Mouse (Mus musculus) right cerebral cortex, postnatal 14 days (tissue): ENCODE results near the gene Phc2.

Experiments used
- DNase-seq: peaks from one replicate; pipeline ENCODE4 v3.0.0; 2022

The Phc2 gene

GRCm38 (mm10) chr4:128745160-128745559 is 90.7 kb downstream of the Phc2 start:
- DNase-seq: peak; percentile 3

DNA sequence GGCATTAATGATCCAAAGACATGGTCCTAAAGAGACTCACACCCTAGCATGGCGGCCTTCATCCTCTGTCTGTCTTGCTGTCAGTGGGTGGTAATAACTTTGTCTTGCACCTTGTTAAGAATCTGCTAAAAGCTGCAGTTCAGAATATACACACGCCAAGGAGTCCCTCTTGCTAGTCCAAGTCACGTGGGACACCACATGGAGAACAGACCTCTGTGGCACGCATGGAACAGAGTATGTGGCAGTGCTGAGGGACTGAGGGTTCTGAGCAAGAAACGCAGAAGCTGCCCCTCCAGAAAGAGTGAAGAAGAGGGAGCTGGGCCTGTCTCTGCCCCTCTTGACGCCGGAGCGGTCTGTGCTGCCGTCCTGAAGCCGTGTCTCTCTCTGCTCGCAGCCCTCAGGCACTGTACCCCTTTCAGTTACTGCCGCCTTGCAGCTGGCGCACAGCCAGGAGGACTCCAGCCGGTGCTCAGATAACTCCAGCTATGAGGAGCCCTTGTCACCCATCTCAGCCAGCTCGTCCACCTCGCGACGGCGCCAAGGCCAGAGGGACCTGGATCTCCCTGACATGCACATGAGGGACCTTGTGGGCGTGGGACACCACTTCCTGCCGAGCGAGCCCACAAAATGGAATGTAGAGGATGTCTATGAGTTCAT is 93.2 kb downstream of the Phc2 start:
- peak; percentile 54 for DNase-seq

- peak; percentile 3 for DNase-seq
Observed at GRCm38 (mm10) chr4:128748309-128748708, 93.8 kb downstream of the Phc2 start.

- DNase-seq: no peak
Observed at GRCm38 (mm10) chr4:128751006-128751405, 96.5 kb downstream of the Phc2 start.

DNA sequence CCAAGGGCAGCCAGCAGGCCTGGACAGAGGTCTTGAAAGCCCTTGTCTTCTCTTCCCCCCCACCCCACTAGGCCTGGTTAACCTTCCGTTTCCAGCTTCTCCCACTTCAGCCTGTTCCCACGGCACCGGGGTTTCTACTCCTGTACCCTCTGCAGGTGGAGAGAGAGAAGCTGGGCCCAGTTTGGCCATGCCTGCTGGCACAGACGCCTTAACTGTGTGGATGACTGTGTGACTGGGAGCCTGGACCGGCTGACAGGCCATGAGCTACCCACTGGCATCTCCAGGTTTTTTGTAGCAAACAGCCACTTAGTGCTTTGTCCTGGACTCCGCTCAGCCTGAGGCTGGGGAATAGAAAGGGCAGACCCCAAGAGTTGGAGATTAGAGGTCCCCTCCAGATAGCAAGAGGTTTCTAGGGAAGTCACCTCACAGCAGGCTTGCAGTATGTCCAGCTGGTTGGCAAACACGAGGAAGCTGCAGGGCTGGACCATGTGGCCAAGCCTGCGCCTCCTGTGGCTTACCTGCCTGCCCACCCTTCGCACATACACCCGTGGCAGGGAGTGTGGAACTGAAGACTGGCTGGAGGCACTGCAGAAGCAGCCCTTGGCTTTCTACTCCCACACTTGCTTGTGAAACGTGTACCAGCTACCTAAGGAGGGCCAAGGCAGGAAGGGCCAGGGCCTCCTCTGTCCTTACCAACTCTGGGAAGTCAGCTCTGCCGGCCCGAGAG is 97.7 kb downstream of the Phc2 start:
- no peak for DNase-seq

GRCm38 (mm10) chr4:128753571-128753970 is 99.1 kb downstream of the Phc2 start:
- no peak for DNase-seq

GRCm38 (mm10) chr4:128755064-128755463 is 100.6 kb downstream of the Phc2 start, which contains the start of gene A3galt2:
A3galt2 (plus strand) TSS chr4:128755364.
- peak; percentile 2 for DNase-seq

DNA sequence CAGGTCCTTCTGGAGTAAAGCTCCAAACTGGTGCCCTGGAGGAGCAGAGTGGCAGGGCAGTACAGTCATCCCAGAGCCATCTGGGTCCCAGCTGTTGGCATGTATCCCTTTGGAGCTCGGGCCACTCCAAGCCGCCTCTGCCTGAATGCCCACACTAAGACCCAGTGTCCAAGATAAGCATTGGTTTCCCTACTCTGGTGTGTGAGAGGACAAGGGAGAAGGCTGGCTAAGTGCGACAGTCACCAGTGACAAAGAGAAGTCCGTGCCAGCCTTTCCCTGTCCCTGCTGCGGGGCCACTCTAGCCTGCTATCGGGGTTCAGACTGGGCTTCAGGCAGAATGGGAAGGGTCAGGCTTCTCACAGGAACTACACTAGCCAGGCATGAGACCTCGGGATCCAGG is 101.4 kb downstream of the Phc2 start:
- peak; percentile 13 for DNase-seq

DNA sequence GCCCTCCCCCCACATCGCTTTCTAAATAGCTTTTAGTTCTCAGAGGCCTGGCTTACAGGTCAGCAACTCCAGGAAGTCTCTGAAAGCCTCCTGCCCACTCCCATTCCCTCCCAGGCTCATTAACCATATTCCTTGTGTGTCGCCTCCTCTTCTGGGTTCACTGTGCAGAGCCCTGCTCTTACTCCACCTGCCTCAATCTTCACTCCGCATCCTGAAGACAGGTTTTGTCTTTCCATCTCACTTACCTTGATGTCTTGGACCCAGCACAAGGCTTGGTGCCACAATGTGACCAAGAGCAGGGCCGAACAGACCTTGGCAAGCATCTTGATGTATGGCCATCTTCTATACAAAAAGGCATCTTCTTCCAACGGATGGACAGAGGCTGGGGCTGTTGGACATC is 104.7 kb downstream of the Phc2 start:
- DNase-seq: no peak

DNA sequence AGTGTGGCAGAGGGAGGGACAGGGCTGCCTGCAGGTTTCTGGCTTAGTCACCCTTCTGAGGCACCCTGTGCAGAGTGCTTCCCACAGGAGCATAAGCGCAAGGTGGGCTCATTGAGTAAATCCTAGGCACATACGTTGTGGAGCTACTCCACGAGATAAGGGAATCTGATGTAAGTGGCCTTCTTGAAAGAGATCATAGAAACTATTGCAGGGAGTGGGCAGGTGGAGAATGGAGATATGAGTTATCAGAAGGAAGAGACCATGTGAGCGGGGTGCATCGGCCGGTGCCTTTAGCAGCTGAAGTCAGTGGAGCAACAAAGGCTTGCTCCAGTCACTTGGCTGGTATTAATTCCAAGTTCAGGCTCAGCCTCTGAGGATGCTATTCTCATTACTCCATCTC is 105.5 kb downstream of the Phc2 start:
- DNase-seq: no peak

- no peak for DNase-seq
Observed at GRCm38 (mm10) chr4:128766929-128767328, 112.4 kb downstream of the Phc2 start.

GRCm38 (mm10) chr4:128768120-128768519 is 113.6 kb downstream of the Phc2 start:
- no peak for DNase-seq

GRCm38 (mm10) chr4:128769569-128770355 is 115.3 kb downstream of the Phc2 start:
- DNase-seq: no peak

- DNase-seq: no peak
Observed at GRCm38 (mm10) chr4:128770698-128771097, 116.2 kb downstream of the Phc2 start.

GRCm38 (mm10) chr4:128773820-128774219 is 119.3 kb downstream of the Phc2 start:
- DNase-seq: no peak

DNA sequence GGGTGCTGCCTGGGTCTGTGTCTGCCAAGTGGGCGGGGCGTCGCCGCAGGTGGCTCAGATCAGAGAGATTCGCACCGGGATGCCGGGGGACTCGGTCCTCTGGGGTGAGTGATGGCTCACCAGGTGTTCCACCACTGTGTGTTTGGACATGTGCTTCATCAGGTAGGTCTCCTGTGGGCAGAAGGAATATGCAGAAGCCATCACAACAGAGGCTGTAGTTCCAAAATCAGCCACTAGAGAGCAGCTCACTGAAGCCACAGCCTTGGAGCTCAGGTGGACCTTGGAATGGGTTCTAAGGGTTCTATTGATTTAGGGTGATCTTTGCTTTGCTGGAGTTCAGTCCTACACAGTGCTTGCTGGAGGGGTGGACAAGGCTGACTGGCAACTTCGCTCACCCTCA is 120.0 kb downstream of the Phc2 start:
- peak; percentile 51 for DNase-seq

- DNase-seq: peak; percentile 80
Observed at GRCm38 (mm10) chr4:128776568-128777289, 122.2 kb downstream of the Phc2 start.

GRCm38 (mm10) chr4:128777593-128777992 is 123.1 kb downstream of the Phc2 start:
- no peak for DNase-seq

DNA sequence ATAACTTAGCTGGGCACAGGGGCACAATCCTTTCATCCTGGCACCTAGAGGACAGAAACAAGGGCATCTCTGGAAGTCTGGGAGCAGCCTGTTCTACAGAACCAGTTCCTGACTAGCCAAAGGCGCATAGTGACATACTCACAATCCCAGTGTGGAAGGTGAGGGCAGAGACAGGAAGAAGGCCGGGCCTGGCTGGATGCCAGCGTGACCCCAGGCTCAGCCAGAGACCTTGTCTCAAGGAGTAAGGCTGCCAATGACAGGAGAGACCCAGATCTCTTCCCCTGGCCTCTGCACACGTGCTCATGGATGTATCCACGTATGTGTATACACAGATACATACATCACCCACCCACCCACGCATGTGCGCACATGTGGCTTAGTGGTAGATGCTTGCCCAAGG is 127.5 kb downstream of the Phc2 start:
- no peak for DNase-seq

DNA sequence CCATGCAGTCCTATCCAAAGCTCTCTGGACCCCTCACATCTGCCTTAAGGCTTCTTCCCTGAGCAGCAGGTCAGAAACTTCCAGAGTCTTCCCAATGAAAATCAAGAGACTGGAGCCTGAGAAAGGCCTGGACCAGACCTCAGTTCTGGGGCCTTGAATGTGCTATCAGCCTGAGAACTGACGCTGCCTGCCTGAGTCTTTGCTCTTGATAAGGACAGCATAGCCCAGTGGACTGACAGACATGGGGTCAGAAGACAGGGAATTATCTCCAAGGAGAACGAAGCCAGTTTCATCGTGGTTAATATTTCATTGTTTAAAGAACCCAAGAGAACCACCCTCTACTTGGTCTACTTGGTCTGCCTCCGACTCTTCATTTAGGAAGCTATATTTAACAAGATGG is 128.1 kb downstream of the Phc2 start:
- DNase-seq: no peak

- DNase-seq: no peak
Observed at GRCm38 (mm10) chr4:128784950-128785631, 130.6 kb downstream of the Phc2 start.

DNA sequence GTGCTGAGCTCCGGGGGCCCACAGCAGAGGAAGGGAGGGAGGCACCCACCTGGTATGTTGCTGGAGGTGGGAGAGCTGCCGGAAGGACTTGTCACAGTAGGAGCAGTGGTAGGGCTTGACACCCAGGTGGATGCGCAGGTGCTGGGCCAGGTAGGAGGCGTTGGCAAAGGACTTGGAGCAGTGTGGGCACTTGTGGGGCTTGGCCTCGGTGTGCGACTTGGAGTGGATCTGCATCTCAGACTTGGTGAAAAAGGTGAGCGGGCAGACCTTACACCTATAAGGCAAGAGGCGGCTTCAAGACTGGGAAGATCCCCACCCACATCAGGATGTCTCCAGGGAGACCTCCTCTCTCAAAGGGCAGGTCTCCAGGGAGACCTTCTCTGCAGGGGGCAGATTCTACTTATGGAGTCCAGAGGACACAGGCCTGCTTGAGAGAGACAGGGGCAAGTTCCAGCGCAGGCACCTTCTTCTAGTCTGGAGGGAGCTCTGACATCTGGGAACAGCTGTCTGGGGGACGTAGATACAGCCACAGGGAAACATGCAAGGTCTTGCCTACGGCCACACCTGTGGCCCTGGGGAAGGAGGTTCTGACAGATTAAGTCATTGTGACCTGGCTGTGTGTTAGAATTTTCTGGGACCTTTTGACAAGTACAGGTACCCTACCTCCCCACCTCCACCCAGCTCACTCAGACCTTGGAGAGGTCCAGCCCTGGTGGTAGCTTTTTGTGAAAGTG is 131.6 kb downstream of the Phc2 start:
- DNase-seq: no peak
